Mouse (Mus musculus) CD4-positive naive resting alpha-beta T cell, adult 76 days (primary cell): ENCODE measurements around the gene Olfr1251. TPM values are rescaled to one million over a fixed set of nuclear protein-coding genes. Genes with fewer than 3 reads are reported as not detected.

Experiments
- total RNA-seq: library from RNA; stranded (reverse); gene quantifications from one replicate; pipeline ENCODE4 v1.2.4, GENCODE M21; 2023

Olfr1251 gene
- not detected for total RNA-seq

DNA sequence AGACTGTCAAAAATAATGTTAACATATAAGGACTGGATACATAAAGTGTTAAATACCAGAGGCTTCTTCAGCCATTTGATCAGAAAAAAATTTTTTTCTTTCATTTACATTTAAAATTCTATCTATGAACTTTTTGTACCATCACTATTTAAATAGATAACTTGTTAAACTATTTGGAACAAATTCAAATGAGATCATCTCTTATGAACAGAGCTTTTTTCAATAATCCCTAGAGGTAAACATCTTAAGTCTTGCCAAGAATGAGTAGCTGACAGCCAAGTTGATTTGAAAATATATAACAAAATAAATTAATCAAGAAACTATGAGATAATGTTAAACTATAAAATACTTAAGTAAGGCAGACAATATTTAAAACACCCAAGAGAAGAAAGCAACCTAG lies at the start of gene Olfr1251:
Olfr1251 (minus strand) TSS at position 101 of the 400 bp plus-strand sequence.

DNA sequence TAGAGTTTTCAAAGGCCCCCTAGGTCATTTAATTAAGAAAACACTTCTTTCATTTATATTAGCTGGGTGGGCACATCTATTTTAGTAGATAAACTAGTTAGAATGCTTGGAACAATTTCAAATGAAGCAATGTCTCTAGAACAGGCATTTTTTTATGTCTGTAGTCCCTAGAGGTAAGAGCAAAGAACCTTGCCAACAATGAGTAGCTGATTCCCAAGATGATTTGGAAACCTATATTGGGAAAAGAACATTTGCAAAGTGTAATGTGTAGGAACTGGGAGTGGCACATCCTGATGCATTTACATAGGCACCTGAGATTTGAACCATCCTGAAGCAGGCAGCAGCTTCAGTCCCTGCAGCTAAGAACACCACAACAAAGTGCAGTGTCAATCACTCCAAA lies 10.4 kb downstream of the Olfr1251 start, which contains the start of gene Olfr1250:
Olfr1250 (minus strand) TSS at position 101 of the 400 bp plus-strand sequence.

DNA sequence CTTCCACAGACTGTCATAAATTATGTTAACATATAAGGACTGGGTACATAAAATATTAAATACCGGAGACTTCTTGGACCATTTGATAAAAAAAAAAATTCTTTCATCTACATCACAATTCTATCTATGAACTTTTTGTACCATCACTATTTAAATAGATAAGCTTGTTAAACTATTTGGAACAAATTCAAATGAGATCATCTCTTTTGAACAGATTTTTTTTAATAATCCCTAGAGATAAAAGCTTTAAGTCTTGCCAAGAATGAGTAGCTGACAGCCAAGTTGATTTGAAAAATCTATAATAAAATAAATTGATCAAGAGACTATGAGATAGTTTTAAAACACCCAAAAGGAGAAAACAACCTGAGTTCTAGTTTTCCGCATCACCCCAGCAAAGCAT lies 36.9 kb downstream of the Olfr1251 start, which contains the start of gene Olfr1249:
Olfr1249 (minus strand) TSS at position 101 of the 400 bp plus-strand sequence.

DNA sequence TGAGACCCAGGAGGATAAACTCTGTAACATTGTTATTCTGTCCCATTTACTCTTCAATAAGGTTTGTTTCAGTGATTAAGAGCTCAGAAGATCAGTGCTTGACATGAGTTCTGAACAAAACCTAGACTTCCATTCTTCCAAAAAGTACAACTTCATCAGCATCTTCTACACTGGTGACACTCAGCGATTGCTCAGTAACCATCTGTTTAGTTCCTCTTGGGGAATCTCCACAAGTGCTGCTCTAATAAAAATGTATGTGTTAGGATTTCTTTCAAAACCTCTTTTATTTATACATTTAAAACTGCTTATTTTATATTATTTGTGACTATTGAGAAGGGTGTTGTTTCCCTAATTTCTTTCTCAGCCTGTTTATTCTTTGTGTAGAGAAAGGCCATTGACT lies 53.6 kb downstream of the Olfr1251 start, which contains the start of gene Olfr1248:
Olfr1248 (minus strand) TSS at position 101 of the 400 bp plus-strand sequence.

Other genes starting within 250 kb of the Olfr1251 start
- not detected for gene Olfr1240, start 228.9 kb downstream of the Olfr1251 start, total RNA-seq
- not detected for gene Olfr1241, start 184.8 kb downstream of the Olfr1251 start, total RNA-seq
- gene Olfr1242, start 173.6 kb downstream of the Olfr1251 start, total RNA-seq, result not detected
- gene Olfr1243, start 140.4 kb downstream of the Olfr1251 start, total RNA-seq, result not detected
- not detected for gene Olfr1245, start 93.5 kb downstream of the Olfr1251 start, total RNA-seq
- gene Olfr1246, start 78.8 kb downstream of the Olfr1251 start, total RNA-seq, result not detected
- gene Olfr1247, start 57.8 kb downstream of the Olfr1251 start, total RNA-seq, result not detected
- not detected for gene Olfr1248, start 53.7 kb downstream of the Olfr1251 start, total RNA-seq
- gene Olfr1249, start 37.0 kb downstream of the Olfr1251 start, total RNA-seq, result not detected
- not detected for gene Olfr1250, start 10.5 kb downstream of the Olfr1251 start, total RNA-seq
- gene Olfr1252, start 53.1 kb upstream of the Olfr1251 start, total RNA-seq, result not detected
- not detected for gene Olfr1253, start 85.2 kb upstream of the Olfr1251 start, total RNA-seq
- not detected for gene Olfr1254, start 121.7 kb upstream of the Olfr1251 start, total RNA-seq
- not detected for gene Olfr1255, start 140.1 kb upstream of the Olfr1251 start, total RNA-seq
- not detected for gene Olfr1256, start 169.6 kb upstream of the Olfr1251 start, total RNA-seq
- gene Olfr48, start 176.3 kb upstream of the Olfr1251 start, total RNA-seq, result not detected
- not detected for gene Olfr1257, start 206.5 kb upstream of the Olfr1251 start, total RNA-seq